Mouse (Mus musculus) forebrain, embryonic 12.5 days (tissue): ENCODE results near the gene Gmppb. TPM values are rescaled to one million over a fixed set of nuclear protein-coding genes. Genes with fewer than 3 reads are reported as not detected.

Experiments used
- ATAC-seq: fragments of 200-750 bp; cut with Nextera tagmentation; 2 replicates; pipeline ENCODE4 v1.8.0; 2017; ENCODE audit warnings: moderate TSS enrichment; ENCODE audit not compliant: low FRiP score
- H3K27ac ChIP-seq: fragments of 300-500 bp; sonication (generic); 2 replicates; pipeline ENCODE4 v1.5.1; 2016; ENCODE audit warnings: mild to moderate bottlenecking
- H3K27me3 ChIP-seq: fragments of 300-500 bp; sonication (generic); 2 replicates; pipeline ENCODE4 v1.6.1; 2016; ENCODE audit warnings: mild to moderate bottlenecking
- H3K36me3 ChIP-seq: fragments of 300-500 bp; sonication (generic); replicated peaks from 2 replicates; pipeline ENCODE4 v1.6.1; 2016; ENCODE audit warnings: mild to moderate bottlenecking
- H3K4me1 ChIP-seq: fragments of 300-500 bp; sonication (generic); 2 replicates; pipeline ENCODE4 v1.6.1; 2016
- H3K4me2 ChIP-seq: fragments of 300-500 bp; sonication (generic); 2 replicates; pipeline ENCODE4 v1.6.1; 2016; ENCODE audit warnings: mild to moderate bottlenecking, moderate library complexity
- H3K4me3 ChIP-seq: fragments of 300-500 bp; sonication (generic); replicated peaks from 2 replicates; pipeline ENCODE4 v1.5.1; 2016; ENCODE audit warnings: mild to moderate bottlenecking
- H3K9ac ChIP-seq: fragments of 300-500 bp; sonication (generic); 2 replicates; pipeline ENCODE4 v1.6.1; 2016; ENCODE audit warnings: mild to moderate bottlenecking
- H3K9me3 ChIP-seq: fragments of 300-500 bp; sonication (generic); 2 replicates; pipeline ENCODE4 v1.6.1; 2016
- WGBS: fragments of 180-500 bp; shearing (Covaris S2); methylation state at CpG from one replicate; pipeline ENCODE4 v1.1.7; 2016; 5-methylcytosine and 5-hydroxymethylcytosine counted together
- microRNA-seq: library from miRNA; unstranded; fragments of <30 nt; microRNA quantifications from one replicate; pipeline ENCODE4, GENCODE M21; 2017
- polyA plus RNA-seq: library from polyadenylated mRNA; unstranded; fragments of >200 nt; fragmentation: Nextera tagmentation; extraction: Ambion mirVana; gene quantifications from 2 replicates; pipeline ENCODE4 v1.2.1, GENCODE M21; 2016

Gene Gmppb
- polyA plus RNA-seq, 1 experiment from 2014 or later = 18.2 TPM

GRCm38 (mm10) chr9:108090611-108091120, 41.6 kb downstream of the Gmppb start:
- Histone ChIP-seq H3K27me3 (no peaks in the 10 kb centered on the region), H3K4me1 (peaks cover 20% of the 10 kb centered on the region), H3K4me2 (no peak overlapping the region), H3K9ac (no peak overlapping the region), H3K36me3 (peaks cover 71% of the 10 kb centered on the region), H3K4me3 (no peak overlapping the region), H3K9me3 (no peaks in the 10 kb centered on the region), H3K27ac (no peak overlapping the region)
- no peak for ATAC-seq
- WGBS = 97% methylated on average over 7 of the region's 7 CpGs

GRCm38 (mm10) chr9:108093586-108093985, 44.5 kb downstream of the Gmppb start:
- Histone ChIP-seq H3K27ac (peak overlapping the region; percentile 79; the same call in 1 of the 2 replicates), H3K36me3 (peaks cover 42% of the 10 kb centered on the region)

DNA sequence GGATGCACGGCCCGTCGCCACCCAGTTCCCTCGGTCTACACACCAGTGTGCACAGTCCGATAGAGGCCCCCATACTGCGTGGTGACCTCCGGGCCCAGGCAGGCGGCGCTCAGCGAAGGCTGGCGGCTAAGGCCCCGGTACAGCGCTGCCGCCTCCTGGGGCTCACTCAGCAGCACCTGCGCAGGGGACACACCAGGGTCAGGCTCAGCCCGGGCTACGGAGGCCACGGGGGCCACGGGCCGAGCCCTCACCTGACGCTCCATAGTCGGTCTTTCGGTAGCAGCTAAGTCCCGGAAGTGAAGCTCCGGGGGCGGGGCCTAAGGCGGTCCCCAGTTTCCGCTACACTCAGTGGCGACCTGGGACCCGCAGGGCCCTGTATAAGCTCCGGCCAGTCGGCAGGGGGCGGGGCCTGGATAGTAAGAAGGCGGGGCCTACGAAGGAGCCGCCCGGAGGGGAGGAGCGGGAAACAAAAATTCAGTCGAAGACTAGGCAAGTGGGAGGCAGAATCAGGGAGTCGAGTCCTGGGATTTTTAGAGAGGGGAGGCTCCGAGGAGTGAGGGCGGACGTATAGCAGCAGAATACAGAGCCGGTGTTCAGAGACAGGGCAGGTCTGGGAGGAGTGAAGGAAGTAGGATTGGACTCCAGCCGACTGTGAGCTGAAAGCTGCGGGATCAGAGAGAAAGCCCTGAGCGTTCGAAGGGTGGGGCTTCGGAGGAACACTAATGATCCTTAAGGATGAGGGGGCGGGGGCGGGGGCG, 45.3 kb downstream of the Gmppb start, which contains the start of gene Apeh:
Gene Apeh (minus strand): TSS at position 423 of the 758 bp plus-strand sequence.
- peak; percentile 95 for ATAC-seq
- H3K4me1 ChIP-seq = peaks cover 22% of the 10 kb centered on the region
- no peaks in the 10 kb centered on the region for H3K9me3 ChIP-seq
- peak within 1 kb of the TSS; percentile 97 for H3K4me2 ChIP-seq
- H3K27me3 ChIP-seq = no peaks in the 10 kb centered on the region
- 0% methylated on average over 52 of the region's 52 CpGs for WGBS
- peak within 1 kb of the TSS; percentile 79 for H3K27ac ChIP-seq
- H3K36me3 ChIP-seq = peaks cover 39% of the 10 kb centered on the region
- H3K4me3 ChIP-seq = peak within 1 kb of the TSS; percentile 74
- peak within 1 kb of the TSS; percentile 81 for H3K9ac ChIP-seq

More at GRCm38 (mm10) chr9:108093586-108093985, 44.5 kb downstream of the Gmppb start:
- 77% methylated on average over 10 of the region's 10 CpGs for WGBS
- Histone ChIP-seq H3K4me3 (peak overlapping the region; percentile 74), H3K9me3 (no peaks in the 10 kb centered on the region), H3K4me1 (peaks cover 22% of the 10 kb centered on the region), H3K4me2 (peak overlapping the region; percentile 97), H3K27me3 (no peaks in the 10 kb centered on the region), H3K9ac (peak overlapping the region; percentile 81)
- ATAC-seq = no peak

- Histone ChIP-seq H3K36me3 (peaks cover 35% of the 10 kb centered on the region), H3K27ac (peak overlapping the region; percentile 79), H3K4me2 (peak overlapping the region; percentile 97), H3K4me1 (peaks cover 22% of the 10 kb centered on the region), H3K27me3 (no peaks in the 10 kb centered on the region), H3K9ac (peak overlapping the region; percentile 81), H3K4me3 (peak overlapping the region; percentile 74), H3K9me3 (no peaks in the 10 kb centered on the region)
- WGBS = 0% methylated on average over 16 of the region's 16 CpGs
- ATAC-seq = peak; percentile 10
Measured at GRCm38 (mm10) chr9:108094998-108095411, 46.0 kb downstream of the Gmppb start.

DNA sequence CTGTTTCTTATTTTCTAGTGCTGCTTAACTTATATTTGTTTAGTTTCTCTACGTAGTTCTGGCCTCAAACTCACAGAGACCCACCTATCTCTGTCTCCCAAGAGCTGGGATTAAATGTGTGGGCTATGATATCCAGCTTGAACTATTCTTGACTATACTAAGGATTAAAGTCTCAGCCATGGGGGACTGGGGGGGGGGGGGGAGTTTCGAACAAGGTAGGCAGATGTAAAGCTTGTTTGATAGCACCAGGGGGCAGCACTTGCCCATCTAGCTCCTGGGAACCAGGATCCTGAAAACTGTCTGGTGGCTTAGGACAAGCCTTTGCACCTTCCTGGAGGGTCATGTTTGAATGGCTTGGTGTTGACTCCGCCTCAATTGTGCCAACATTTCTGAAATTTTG, 46.5 kb downstream of the Gmppb start:
- H3K4me1 ChIP-seq = peaks cover 22% of the 10 kb centered on the region
- H3K4me2 ChIP-seq = peak overlapping the region; percentile 97
- H3K9ac ChIP-seq = peak overlapping the region; percentile 81
- no peaks in the 10 kb centered on the region for H3K9me3 ChIP-seq
- 12% methylated on average over 3 of the region's 3 CpGs for WGBS
- no peak for ATAC-seq
- peaks cover 30% of the 10 kb centered on the region for H3K36me3 ChIP-seq
- peak overlapping the region; percentile 74 for H3K4me3 ChIP-seq
- no peak overlapping the region for H3K27ac ChIP-seq
- no peaks in the 10 kb centered on the region for H3K27me3 ChIP-seq

- H3K9ac ChIP-seq = no peak overlapping the region
- no peak overlapping the region for H3K4me3 ChIP-seq
- H3K27me3 ChIP-seq = no peaks in the 10 kb centered on the region
- no peaks in the 10 kb centered on the region for H3K9me3 ChIP-seq
- peaks cover 22% of the 10 kb centered on the region for H3K4me1 ChIP-seq
- no peak for ATAC-seq
- H3K4me2 ChIP-seq = no peak overlapping the region
- WGBS = 64% methylated on average over 10 of the region's 10 CpGs
- H3K36me3 ChIP-seq = peaks cover 24% of the 10 kb centered on the region
- H3K27ac ChIP-seq = no peak overlapping the region
Measured at GRCm38 (mm10) chr9:108095949-108096712, 47.1 kb downstream of the Gmppb start.

GRCm38 (mm10) chr9:108099619-108100018, 50.6 kb downstream of the Gmppb start:
- ATAC-seq = no peak
- H3K36me3 ChIP-seq = peaks cover 15% of the 10 kb centered on the region
- H3K27ac ChIP-seq = no peak overlapping the region
- H3K27me3 ChIP-seq = no peaks in the 10 kb centered on the region
- no peak overlapping the region for H3K9ac ChIP-seq
- H3K4me1 ChIP-seq = peaks cover 12% of the 10 kb centered on the region
- no peak overlapping the region for H3K4me3 ChIP-seq
- H3K4me2 ChIP-seq = no peak overlapping the region
- H3K9me3 ChIP-seq = no peaks in the 10 kb centered on the region
- WGBS = 87% methylated on average over 8 of the region's 8 CpGs

Small RNA genes lying within 50 kb of the gene (microRNA-seq; reads per million reads assigned to microRNA genes)
- gene Mir7088 = not detected

Other genes starting within 250 kb of the Gmppb start
- 136 and 137 TPM in 2 replicates for gene Rbm6, start 176.0 kb upstream of the Gmppb start, polyA plus RNA-seq
- gene Mon1a, start 161.1 kb upstream of the Gmppb start, polyA plus RNA-seq = 16.0 and 17.7 TPM in 2 replicates
- 1.3 and 1.8 TPM in 2 replicates for gene Mst1r, start 142.4 kb upstream of the Gmppb start, polyA plus RNA-seq
- gene Actl11, start 120.8 kb upstream of the Gmppb start, polyA plus RNA-seq = not detected in 2 replicates
- gene Camkv, start 113.6 kb upstream of the Gmppb start, polyA plus RNA-seq = 12.2 and 14.8 TPM in 2 replicates
- 30.6 and 32.3 TPM in 2 replicates for gene Traip, start 99.1 kb upstream of the Gmppb start, polyA plus RNA-seq
- gene Uba7, start 73.7 kb upstream of the Gmppb start, polyA plus RNA-seq = 5.8 and 6.5 TPM in 2 replicates
- 0.86 and 1.2 TPM in 2 replicates for gene Gm20661, start 66.2 kb upstream of the Gmppb start, polyA plus RNA-seq
- 14.3 and 18.3 TPM in 2 replicates for gene Inka1, start 63.4 kb upstream of the Gmppb start, polyA plus RNA-seq
- gene Cdhr4, start 56.7 kb upstream of the Gmppb start, polyA plus RNA-seq = 0.82 and 2.1 TPM in 2 replicates
- gene Gm20662, start 52.9 kb upstream of the Gmppb start, polyA plus RNA-seq = 0.49 TPM in 1 of 2 replicates, not detected in the other
- 82.3 and 88.2 TPM in 2 replicates for gene Ip6k1, start 46.7 kb upstream of the Gmppb start, polyA plus RNA-seq
- gene Amigo3, start 3.9 kb downstream of the Gmppb start, polyA plus RNA-seq = 3.6 and 3.8 TPM in 2 replicates
- 0.27 and 0.41 TPM in 2 replicates for gene Mst1, start 31.2 kb downstream of the Gmppb start, polyA plus RNA-seq
- gene Rnf123, start 34.1 kb downstream of the Gmppb start, polyA plus RNA-seq = 36.9 and 41.2 TPM in 2 replicates
- 51.1 and 56.0 TPM in 2 replicates for gene Apeh, start 45.4 kb downstream of the Gmppb start, polyA plus RNA-seq
- 3.6 and 3.9 TPM in 2 replicates for gene Bsn, start 141.1 kb downstream of the Gmppb start, polyA plus RNA-seq
- 62.7 and 67.9 TPM in 2 replicates for gene Dag1, start 214.7 kb downstream of the Gmppb start, polyA plus RNA-seq
- 65.0 and 69.8 TPM in 2 replicates for gene Nicn1, start 241.2 kb downstream of the Gmppb start, polyA plus RNA-seq
- 17.7 and 22.4 TPM in 2 replicates for gene Amt, start 247.6 kb downstream of the Gmppb start, polyA plus RNA-seq